ENCODE assay signal across 9 mouse cellular contexts in the genomic region with DNA sequence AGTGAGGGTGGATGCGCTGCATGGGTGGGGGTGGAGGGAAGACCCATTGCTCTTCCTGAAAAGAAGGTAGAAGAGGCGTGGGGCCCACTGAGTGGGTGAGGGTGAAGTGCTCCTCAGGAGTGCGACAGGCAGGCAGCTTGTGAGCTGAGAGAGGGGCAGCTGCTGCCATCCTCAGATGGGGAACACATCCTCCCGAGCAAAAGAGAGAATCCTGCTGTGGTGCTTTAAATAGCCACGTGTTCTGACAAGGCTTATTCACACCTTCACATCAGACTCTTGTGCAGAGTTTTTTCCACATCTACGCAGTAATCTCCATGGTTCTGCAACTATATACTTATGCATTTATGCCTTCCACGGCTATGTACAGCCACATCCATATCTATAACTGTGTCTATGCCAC.
"Had no signal": no experiment of that assay in that cellular context is flagged by ENCODE, and none has a peak within 500 bp of the region (broad histone marks: within the 10 kb centered on the region; RNA-seq: fewer than 3 reads in every experiment).

No protein-coding gene starts in this region.

- DNase-seq: kidney, adult 2 months; kidney, postnatal 25 days; layer of hippocampus, postnatal 36 days; liver, embryonic 13.5 days; lung, adult 2 months; lung, postnatal 14 days; lung, postnatal 4 days; thymus, adult 2 months; thymus, postnatal 25 days had no signal
